16 mouse cellular contexts compared by ENCODE assay signal in the genomic region with DNA sequence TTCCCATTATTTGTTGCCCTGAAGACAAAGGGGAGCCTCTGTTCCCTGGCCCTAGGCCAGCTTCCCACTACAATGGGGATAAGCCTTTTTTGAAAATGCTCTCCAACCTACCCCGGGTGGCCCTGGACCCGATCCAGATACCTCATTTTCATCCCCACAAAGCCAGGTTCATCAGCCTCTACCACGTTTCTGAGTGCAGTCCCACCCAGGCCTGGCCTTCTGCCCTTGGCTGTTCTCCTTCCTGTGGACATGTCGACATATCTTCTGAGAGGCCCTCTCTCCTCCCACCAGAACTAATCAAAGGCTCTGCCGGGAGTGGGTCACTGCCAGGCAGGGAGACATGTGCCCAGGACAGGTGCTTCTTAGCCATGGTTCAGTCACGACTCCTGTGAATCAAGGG. TPM values are rescaled to one million over a fixed set of nuclear protein-coding genes. Genes with fewer than 3 reads are reported as not detected.
DNase-seq lines count a peak whose midpoint lies in the region; ATAC-seq lines count a peak whose summit lies in the region.
"Had no signal": no experiment of that assay in that cellular context is flagged by ENCODE, and none has a peak within 500 bp of the region (broad histone marks: within the 10 kb centered on the region; RNA-seq: fewer than 3 reads in every experiment).

No protein-coding gene starts in this region.

- H3K9me3 ChIP-seq in hindbrain, embryonic 10.5 days, result no peaks in the 10 kb centered on the region
- H3K9me3 ChIP-seq in hindbrain, embryonic 11.5 days (ENCODE audit: control insufficient read depth, low read length), result no peaks in the 10 kb centered on the region
- H3K9me3 ChIP-seq: liver, embryonic 13.5 days had no signal

- H3K4me3 ChIP-seq in hindbrain, embryonic 10.5 days, result no peak overlapping the region
- no peak overlapping the region for H3K4me3 ChIP-seq in hindbrain, embryonic 11.5 days (ENCODE audit: low read depth, low read length)
- H3K4me3 ChIP-seq: heart, adult 2 months; layer of hippocampus, adult 2 months; liver, embryonic 13.5 days had no signal

- H3K4me1 ChIP-seq in hindbrain, embryonic 10.5 days (replicated peaks), result peaks cover 53% of the 10 kb centered on the region
- H3K4me1 ChIP-seq in hindbrain, embryonic 11.5 days (replicated peaks; ENCODE audit: control insufficient read depth, insufficient read depth, low read length), result no peaks in the 10 kb centered on the region
- H3K4me1 ChIP-seq: liver, embryonic 13.5 days had no signal

- H3K36me3 ChIP-seq in hindbrain, embryonic 10.5 days, result no peaks in the 10 kb centered on the region
- H3K36me3 ChIP-seq in hindbrain, embryonic 11.5 days (ENCODE audit: control insufficient read depth, insufficient read depth, low read length), result no peaks in the 10 kb centered on the region
- H3K36me3 ChIP-seq: liver, embryonic 13.5 days had no signal

- DNase-seq in hindbrain, embryonic 10.5 days (ENCODE audit: low spot score), result no peak
- no peak for DNase-seq in hindbrain, embryonic 11.5 days (ENCODE audit: low spot score)
- peak; percentile 80 for DNase-seq in retina, postnatal 1 day
- DNase-seq in retina, embryonic 14.5 days (ENCODE audit: low spot score), result no peak
- DNase-seq in cerebellum, postnatal 36 days, result peak; percentile 21 to 31
- DNase-seq in ovary, postnatal 14 days (ENCODE audit: low spot score), result peak; percentile 18
- DNase-seq in adrenal gland, postnatal 36 days, result no peak
- DNase-seq in adrenal gland, postnatal 14 days, result no peak
- DNase-seq: heart, adult 2 months; heart, postnatal 36 days; liver, embryonic 13.5 days; lung, postnatal 4 days had no signal

- WGBS in hindbrain, embryonic 10.5 days, result 79% methylated on average over 6 of the region's 6 CpGs
- WGBS in hindbrain, embryonic 11.5 days, result 62% methylated on average over 6 of the region's 6 CpGs

- no peaks in the 10 kb centered on the region; the same call in 1 of the 2 replicates for H3K27me3 ChIP-seq in hindbrain, embryonic 10.5 days (ENCODE audit: insufficient read depth, poor library complexity, severe bottlenecking)
- H3K27me3 ChIP-seq in hindbrain, embryonic 11.5 days (ENCODE audit: control insufficient read depth, insufficient read depth, low read length), result no peaks in the 10 kb centered on the region
- H3K27me3 ChIP-seq: liver, embryonic 13.5 days; Patski had no signal

- no peak overlapping the region for H3K9ac ChIP-seq in hindbrain, embryonic 11.5 days (ENCODE audit: low read depth, low read length)
- H3K9ac ChIP-seq: liver, embryonic 13.5 days had no signal

- H3K27ac ChIP-seq in hindbrain, embryonic 10.5 days, result peak overlapping the region; percentile 45; the same call in 1 of the 2 replicates
- no peak overlapping the region for H3K27ac ChIP-seq in hindbrain, embryonic 11.5 days (ENCODE audit: low read depth, low read length)
- H3K27ac ChIP-seq: heart, adult 2 months; layer of hippocampus, adult 2 months; liver, embryonic 13.5 days had no signal

- H3K4me2 ChIP-seq in hindbrain, embryonic 11.5 days (replicated peaks; ENCODE audit: low read depth, low read length), result no peak overlapping the region
- H3K4me2 ChIP-seq: liver, embryonic 13.5 days had no signal

- ATAC-seq in hindbrain, embryonic 11.5 days (ENCODE audit: low FRiP score), result no peak
- ATAC-seq: Patski had no signal

RNA-seq across cellular contexts. Expression of a gene that starts 1.3 kb away (rescaled TPM):
- 0.12 TPM in 2 replicates for polyA plus RNA-seq in hindbrain, embryonic 10.5 days (2016; fragmentation: Nextera tagmentation; extraction: Ambion mirVana)
- not detected in 2 replicates for polyA plus RNA-seq in hindbrain, embryonic 11.5 days (2014; fragmentation: Nextera tagmentation; extraction: Ambion mirVana)
- not detected for total RNA-seq in adrenal gland, postnatal 36 days (2021)
- total RNA-seq in adrenal gland, postnatal 14 days (2021), result 0.26 TPM in 1 of 2 replicates, not detected in the other
- total RNA-seq: heart, adult 2 months; heart, postnatal 36 days; layer of hippocampus, adult 2 months; left cerebral cortex, postnatal 25 days had no signal
- polyA plus RNA-seq: kidney, embryonic 14.5 days had no signal

RNA-seq across cellular contexts. Expression of a gene that starts 38.6 kb away (rescaled TPM):
- polyA plus RNA-seq in hindbrain, embryonic 10.5 days (2016; fragmentation: Nextera tagmentation; extraction: Ambion mirVana), result 0.61 and 0.64 TPM in 2 replicates
- 0.12 and 0.45 TPM in 2 replicates for polyA plus RNA-seq in hindbrain, embryonic 11.5 days (2014; fragmentation: Nextera tagmentation; extraction: Ambion mirVana)
- 10 to 100 TPM; 12.0 to 23.9 TPM for total RNA-seq in adrenal gland, postnatal 36 days (2021)
- total RNA-seq in adrenal gland, postnatal 14 days (2021), result 10.0 and 11.9 TPM in 2 replicates
- polyA plus RNA-seq: liver, embryonic 13.5 days had no signal

Comparison
In these comparisons a context has a peak if more than half of its experiments do, and no peak if none do; other contexts are left out.
1. DNase-seq: peak in retina, postnatal 1 day (single experiment), cerebellum, postnatal 36 days (2 of 2) and ovary, postnatal 14 days (single experiment); none in hindbrain, embryonic 10.5 days (single experiment), hindbrain, embryonic 11.5 days (single experiment), retina, embryonic 14.5 days (single experiment), adrenal gland, postnatal 36 days (0 of 2) and adrenal gland, postnatal 14 days (single experiment).